Mouse (Mus musculus) CH12.LX (cell line): ENCODE measurements around the gene Sept10. TPM values are rescaled to one million over a fixed set of nuclear protein-coding genes. Genes with fewer than 3 reads are reported as not detected.

Experiments
- DNase-seq: peaks from one replicate; pipeline ENCODE4 v3.0.0-alpha.2; 2013; ENCODE audit errors: extremely low read depth
- H3K27ac ChIP-seq: 2 replicates; pipeline ENCODE4 v1.5.1; 2012; ENCODE audit warnings: low read depth, mild to moderate bottlenecking, control low read depth, moderate library complexity; ENCODE audit not compliant: insufficient read depth
- H3K27me3 ChIP-seq: replicated peaks from 2 replicates; pipeline ENCODE3; 2012; ENCODE audit warnings: inconsistent platforms
- H3K36me3 ChIP-seq, 2 experiments: replicated peaks in 1 of 2; 2 replicates each; pipeline versions ENCODE3 to v1.6.1; 2012; ENCODE audit warnings: inconsistent platforms in 1 of 2, low read length in 1 of 2, mild to moderate bottlenecking in 1 of 2, mixed read lengths in 1 of 2, moderate library complexity in 1 of 2; ENCODE audit not compliant: control insufficient read depth in 1 of 2, insufficient read depth in 1 of 2
- H3K4me1 ChIP-seq, 2 experiments: 2 replicates each; pipeline ENCODE4 v1.6.1; 2012; ENCODE audit warnings: inconsistent platforms in 1 of 2, moderate library complexity in 1 of 2; ENCODE audit not compliant: insufficient read depth in 2 of 2, control insufficient read depth in 1 of 2
- H3K4me2 ChIP-seq: 2 replicates; pipeline ENCODE4 v1.6.1; 2012; ENCODE audit warnings: low read depth, mild to moderate bottlenecking, control low read depth; ENCODE audit not compliant: poor library complexity, insufficient read depth, severe bottlenecking
- H3K4me3 ChIP-seq, 3 experiments: fragments of 150-350 bp in 1 of 3; sonication (generic) in 1 of 3; replicated peaks in 1 of 3; 2 replicates each; pipeline versions ENCODE3 to v1.5.1; 2011 to 2012; ENCODE audit warnings: low read depth in 2 of 3, low read length in 2 of 3, mild to moderate bottlenecking in 2 of 3, moderate library complexity in 2 of 3, control low read depth in 1 of 3, improper control_type of control experiment in 1 of 3, inconsistent platforms in 1 of 3, mixed read lengths in 1 of 3; ENCODE audit not compliant: poor library complexity in 1 of 3
- H3K79me2 ChIP-seq: replicated peaks from 2 replicates; pipeline ENCODE4 v1.6.1; 2012; ENCODE audit warnings: mild to moderate bottlenecking, moderate library complexity; ENCODE audit not compliant: control insufficient read depth, poor library complexity, insufficient read depth, severe bottlenecking; ENCODE audit errors: extremely low read depth
- H3K9ac ChIP-seq: 2 replicates; pipeline ENCODE4 v1.6.1; 2012; ENCODE audit warnings: low read depth, mild to moderate bottlenecking, control low read depth, moderate library complexity; ENCODE audit not compliant: insufficient read depth
- H3K9me3 ChIP-seq: replicated peaks from 2 replicates; pipeline ENCODE3; 2012; ENCODE audit warnings: low read length, inconsistent platforms, mixed read lengths
- BHLHE40 ChIP-seq: IDR thresholded peaks from 2 replicates; pipeline ENCODE4 v1.6.1; 2011; ENCODE audit warnings: mild to moderate bottlenecking, low read depth, low read length, improper control_type of control experiment
- CHD1 ChIP-seq: IDR thresholded peaks from 2 replicates; pipeline ENCODE4 v1.6.1; 2012; ENCODE audit warnings: low read depth, low read length, improper control_type of control experiment, inconsistent platforms
- CHD2 ChIP-seq: IDR thresholded peaks from 2 replicates; pipeline ENCODE4 v1.6.1; 2011; ENCODE audit warnings: low read length, improper control_type of control experiment
- E2F4 ChIP-seq: IDR thresholded peaks from 2 replicates; pipeline ENCODE4 v1.6.1; 2011; ENCODE audit warnings: low read depth, low read length, improper control_type of control experiment; ENCODE audit not compliant: insufficient replicate concordance
- ELF1 ChIP-seq: IDR thresholded peaks from 2 replicates; pipeline ENCODE4 v1.6.1; 2014; ENCODE audit warnings: low read depth, mild to moderate bottlenecking, inconsistent platforms, low read length, improper control_type of control experiment
- EP300 ChIP-seq: IDR thresholded peaks from 2 replicates; pipeline ENCODE4 v1.6.1; 2011; ENCODE audit warnings: low read length, improper control_type of control experiment
- ETS1 ChIP-seq: conservative IDR thresholded peaks from 2 replicates; pipeline ENCODE4 v1.6.1; 2012; ENCODE audit warnings: low read depth, mild to moderate bottlenecking, inconsistent platforms, low read length, improper control_type of control experiment, moderate library complexity
- IRF4 ChIP-seq: IDR thresholded peaks from 2 replicates; pipeline ENCODE4 v1.6.1; 2014; ENCODE audit warnings: low read depth, mild to moderate bottlenecking, inconsistent platforms, low read length, improper control_type of control experiment
- MAFK ChIP-seq: IDR thresholded peaks from 2 replicates; pipeline ENCODE4 v1.6.1; 2011; ENCODE audit warnings: low read length, improper control_type of control experiment; ENCODE audit not compliant: insufficient replicate concordance
- MYC ChIP-seq: IDR thresholded peaks from 2 replicates; pipeline ENCODE4 v1.6.1; 2011; ENCODE audit warnings: low read depth, mild to moderate bottlenecking, improper control_type of control experiment, low read length
- POLR2AphosphoS2 ChIP-seq: IDR thresholded peaks from 2 replicates; pipeline ENCODE4 v1.6.1; 2011; ENCODE audit warnings: low read depth, low read length, improper control_type of control experiment
- RAD21 ChIP-seq: IDR thresholded peaks from 2 replicates; pipeline ENCODE4 v1.6.1; 2011; ENCODE audit warnings: low read depth, mild to moderate bottlenecking, low read length, improper control_type of control experiment, moderate library complexity
- RCOR1 ChIP-seq: conservative IDR thresholded peaks from 2 replicates; pipeline ENCODE4 v1.6.1; 2012; ENCODE audit warnings: low read depth, mild to moderate bottlenecking, inconsistent platforms, low read length, improper control_type of control experiment
- SIN3A ChIP-seq: IDR thresholded peaks from 2 replicates; pipeline ENCODE4 v1.6.1; 2012; ENCODE audit warnings: low read length, improper control_type of control experiment, inconsistent platforms
- USF2 ChIP-seq: conservative IDR thresholded peaks from 2 replicates; pipeline ENCODE4 v1.6.1; 2011; ENCODE audit warnings: low read depth, low read length, improper control_type of control experiment
- ZNF384 ChIP-seq: IDR thresholded peaks from 2 replicates; pipeline ENCODE4 v1.6.1; 2012; ENCODE audit warnings: low read depth, low read length, improper control_type of control experiment, inconsistent platforms
- dilution Hi-C: fragments of 300-500 bp; cut with MboI; formaldehyde crosslinking; loops from 2 replicates; pipeline ENCODE4 v1.14.3; 2020; ENCODE audit warnings: low sequenced_read_pairs; ENCODE audit not compliant: extremely low pct_unique_long_range_greater_than_20kb, extremely low pct_ligation_motif_present
- in situ Hi-C: fragments of 300-500 bp; cut with MboI; formaldehyde crosslinking; loops from 3 replicates; pipeline ENCODE4 v1.14.3; 2019; ENCODE audit warnings: low sequenced_read_pairs, low pct_ligation_motif_present, low pct_unique_long_range_greater_than_20kb, mixed read lengths
- polyA plus RNA-seq: library from polyadenylated mRNA; unstranded; fragments of >175 nt; gene quantifications from 2 replicates; pipeline ENCODE4 v1.2.1, GENCODE M21; 2012; ENCODE audit warnings: low read depth; ENCODE audit not compliant: insufficient read length
- total RNA-seq, 2 experiments: library from RNA; depleted of rRNA; stranded (reverse); fragments of 300-350 nt in 1 of 2; fragments of >200 nt in 1 of 2; gene quantifications; 2 replicates each; pipeline ENCODE4 v1.2.3; 2012 to 2014

The Sept10 gene
- total and polyA plus RNA-seq, 3 experiments, result 6.9 to 13.1 (median 10.3) TPM

GRCm38 (mm10) chr10:59225137-59225536 lies 3.5 kb upstream of the Sept10 start (continued):
- TF ChIP-seq ZNF384 (no peak), RAD21 (no peak; the same call in none of the 2 replicates), MYC (peak; percentile 80), CHD2 (no peak), ELF1 (peak; percentile 45; the same call in 1 of the 2 replicates)
- TF ChIP-seq, all 38 proteins: peak for 11

GRCm38 (mm10) chr10:59223890-59224289 lies 2.2 kb upstream of the Sept10 start:
- in situ Hi-C loops, result loop anchor here (10.0 kb wide), 1 partner anchor 61 kb away; no protein-coding TSS in a partner anchor
- H3K4me3 ChIP-seq, result peak overlapping the region; percentile 69 to 91 (median 76)
- dilution Hi-C loops, result no loop called here

GRCm38 (mm10) chr10:59223301-59223700 lies 1.7 kb upstream of the Sept10 start:
- peak overlapping the region; percentile 69 to 91 (median 76) for H3K4me3 ChIP-seq
- H3K9me3 ChIP-seq, result no peaks in the 10 kb centered on the region
- H3K9ac ChIP-seq, result peak overlapping the region; percentile 85
- peaks cover 0 to 14% of the 10 kb centered on the region in 2 experiments for H3K36me3 ChIP-seq
- peaks cover 38% of the 10 kb centered on the region for H3K79me2 ChIP-seq
- dilution Hi-C loops, result no loop called here
- in situ Hi-C loops, result loop anchor here (10.0 kb wide), 1 partner anchor 62 kb away; no protein-coding TSS in a partner anchor
- no peaks in the 10 kb centered on the region for H3K27me3 ChIP-seq
- H3K4me1 ChIP-seq, result peaks cover 6 to 25% of the 10 kb centered on the region in 2 experiments
- TF ChIP-seq CHD2 (no peak), ZNF384 (no peak), E2F4 (no peak)
- DNase-seq, result no peak
- H3K4me2 ChIP-seq, result peak overlapping the region; percentile 87
- peak overlapping the region; percentile 74 for H3K27ac ChIP-seq

More at GRCm38 (mm10) chr10:59223890-59224289, 2.2 kb upstream of the Sept10 start:
- Histone ChIP-seq H3K27ac (peak overlapping the region; percentile 41; the same call in 1 of the 2 replicates), H3K79me2 (peaks cover 38% of the 10 kb centered on the region), H3K27me3 (no peaks in the 10 kb centered on the region), H3K4me1 (peaks cover 6 to 30% of the 10 kb centered on the region in 2 experiments), H3K9ac (peak overlapping the region; percentile 85), H3K9me3 (peaks cover 1% of the 10 kb centered on the region), H3K4me2 (peak overlapping the region; percentile 87), H3K36me3 (peaks cover 4 to 18% of the 10 kb centered on the region in 2 experiments)
- TF ChIP-seq RCOR1 (0 out of 2 replicates have a peak, but pooled peaks have one; percentile 55), EP300 (peak; percentile 26; the same call in 1 of the 2 replicates), SIN3A (0 out of 2 replicates have a peak, but pooled peaks have one; percentile 55), IRF4 (peak; percentile 40), MAFK (0 out of 2 replicates have a peak, but pooled peaks have one; percentile 8), USF2 (no peak), BHLHE40 (peak; percentile 37; the same call in 1 of the 2 replicates), ZNF384 (peak; percentile 78), CHD1 (peak; percentile 79; the same call in 1 of the 2 replicates), POLR2AphosphoS2 (no peak), ETS1 (peak; percentile 57; the same call in 1 of the 2 replicates)
- DNase-seq, result peak; percentile 35
